2 mouse cellular contexts compared by ENCODE assay signal in the genomic region with DNA sequence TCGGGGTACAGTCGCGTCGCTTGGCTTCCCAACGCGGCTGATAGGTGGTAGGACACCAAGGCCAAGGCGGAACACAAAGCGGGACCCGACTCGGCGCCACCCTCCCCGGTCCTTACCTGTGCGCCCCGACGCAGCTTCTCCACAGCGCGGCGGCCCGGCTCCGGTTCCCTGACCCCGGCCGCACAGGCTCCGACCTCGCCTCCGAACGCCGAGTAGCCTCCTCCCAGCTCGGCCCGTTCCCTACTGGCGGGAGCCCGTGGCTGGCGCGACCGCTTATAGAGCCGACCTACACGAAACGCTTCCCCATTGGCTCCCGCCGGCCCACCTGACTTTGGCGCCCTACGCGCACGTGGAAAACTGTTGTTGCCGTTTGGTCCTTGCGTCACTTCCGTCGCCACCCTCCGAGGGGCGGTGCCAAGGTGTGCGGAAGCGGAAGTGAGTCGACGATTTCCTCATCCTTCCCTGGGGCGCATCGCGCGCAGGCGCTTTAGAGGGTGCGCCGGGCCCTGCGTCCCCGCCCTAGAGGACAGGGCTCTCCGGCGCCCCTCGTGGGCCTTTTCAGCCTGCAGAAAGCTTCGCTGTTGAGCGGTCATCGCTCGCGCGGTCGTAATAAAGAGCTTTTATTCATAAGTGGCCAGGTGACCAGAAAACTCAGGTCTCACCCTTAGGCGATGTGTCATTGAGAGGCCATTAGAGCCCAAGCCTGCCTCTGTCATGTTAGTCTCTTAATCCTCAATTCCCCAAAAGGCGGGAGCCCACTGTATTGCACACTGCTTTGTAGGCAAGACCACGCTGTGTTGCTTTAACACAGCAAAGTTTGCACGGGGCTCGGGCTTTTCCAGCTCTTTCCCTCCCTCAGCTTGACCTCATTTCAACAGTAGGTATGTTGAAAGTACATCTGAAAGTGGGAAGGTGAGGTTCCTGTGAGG.
TF ChIP-seq lines count a peak whose summit lies in the region.

A gene (minus strand): TSS at position 503 of the 929 bp plus-strand sequence.

TF ChIP-seq in C2C12, 6 proteins besides CTCF, POLR2A, EP300 and RAD21 (continued from another document):
- TF ChIP-seq CEBPB (IDR thresholded peaks at IDR 0.05; ENCODE audit: low read depth) = peak; percentile 38
- TF ChIP-seq MYOD1 (IDR thresholded peaks at IDR 0.05; ENCODE audit: control insufficient read depth, insufficient read length, low read depth) = no peak

TF ChIP-seq in myocyte, 11 proteins besides CTCF, POLR2A, EP300 and RAD21 (continued from another document):
- no peak for TF ChIP-seq SRF (IDR thresholded peaks at IDR 0.05; ENCODE audit: control insufficient read depth, insufficient read length, low read depth)
- peak; percentile 88 for TF ChIP-seq USF1 (IDR thresholded peaks at IDR 0.05; ENCODE audit: low read depth)
- no peak for TF ChIP-seq TCF3 (IDR thresholded peaks at IDR 0.05; ENCODE audit: insufficient read length, low read depth)
- TF ChIP-seq MYOD1 (IDR thresholded peaks at IDR 0.05; ENCODE audit: control insufficient read depth in 1 of 3, insufficient read length in 2 of 3, low read depth in 2 of 3) = no peak
- TF ChIP-seq POLR2AphosphoS2 (IDR thresholded peaks at IDR 0.05; ENCODE audit: insufficient read length, low read depth) = peak; percentile 88
- TF ChIP-seq CEBPB (IDR thresholded peaks at IDR 0.05; ENCODE audit: insufficient read depth, poor library complexity, severe bottlenecking) = 0 out of 2 replicates have a peak, but pooled peaks have one; percentile 3
- peak; percentile 85 for TF ChIP-seq MAX (IDR thresholded peaks at IDR 0.05; ENCODE audit: low read depth)
